Mouse (Mus musculus) intestine, postnatal 0 days (tissue): ENCODE measurements around the gene Kcnh1. TPM values are rescaled to one million over a fixed set of nuclear protein-coding genes. Genes with fewer than 3 reads are reported as not detected.

ENCODE experiments used
- ATAC-seq: fragments of 200-750 bp; cut with Nextera tagmentation; 2 replicates; pipeline ENCODE4 v1.8.0; 2017; ENCODE audit warnings: mild to moderate bottlenecking, moderate TSS enrichment, moderate library complexity
- H3K27ac ChIP-seq: fragments of 300-500 bp; sonication (generic); 2 replicates; pipeline ENCODE4 v1.5.1; 2014; ENCODE audit warnings: mild to moderate bottlenecking, low read depth, low read length, moderate library complexity
- H3K27me3 ChIP-seq: fragments of 300-500 bp; sonication (generic); replicated peaks from 2 replicates; pipeline ENCODE4 v1.6.1; 2014; ENCODE audit warnings: low read length, mixed read lengths; ENCODE audit not compliant: control insufficient read depth, insufficient read depth
- H3K36me3 ChIP-seq: fragments of 300-500 bp; sonication (generic); 2 replicates; pipeline ENCODE4 v1.6.1; 2014; ENCODE audit warnings: mild to moderate bottlenecking, moderate library complexity; ENCODE audit not compliant: control insufficient read depth, insufficient read depth
- H3K4me1 ChIP-seq: fragments of 300-500 bp; sonication (generic); replicated peaks from 2 replicates; pipeline ENCODE4 v1.6.1; 2014; ENCODE audit warnings: antibody characterized with exemption, low read length, mixed read lengths; ENCODE audit not compliant: control insufficient read depth, insufficient read depth
- H3K4me2 ChIP-seq: fragments of 300-500 bp; sonication (generic); replicated peaks from 2 replicates; pipeline ENCODE4 v1.6.1; 2014; ENCODE audit warnings: low read depth, mild to moderate bottlenecking, moderate library complexity
- H3K4me3 ChIP-seq: fragments of 300-500 bp; sonication (generic); 2 replicates; pipeline ENCODE4 v1.5.1; 2014; ENCODE audit warnings: low read depth, low read length
- H3K9ac ChIP-seq: fragments of 300-500 bp; sonication (generic); 2 replicates; pipeline ENCODE4 v1.6.1; 2014; ENCODE audit warnings: mild to moderate bottlenecking, low read depth, low read length
- H3K9me3 ChIP-seq: fragments of 300-500 bp; sonication (generic); 2 replicates; pipeline ENCODE4 v1.6.1; 2016; ENCODE audit warnings: mixed run types; ENCODE audit not compliant: control insufficient read depth
- CTCF ChIP-seq: sonication (generic); IDR thresholded peaks from 2 replicates; pipeline ENCODE4 v1.5.1; 2016; ENCODE audit warnings: low read depth, mild to moderate bottlenecking, control low read depth, antibody characterized with exemption, moderate library complexity
- WGBS: fragments of 180-500 bp; shearing (Covaris S2); extraction: QIAGEN DNeasy Blood & Tissue Kit; methylation state at CpG from one replicate; pipeline ENCODE4 v1.1.7; 2014; 5-methylcytosine and 5-hydroxymethylcytosine counted together
- polyA plus RNA-seq: library from polyadenylated mRNA; unstranded; fragments of >200 nt; fragmentation: Nextera tagmentation; extraction: Ambion mirVana; gene quantifications from 2 replicates; pipeline ENCODE4 v1.2.1, GENCODE M21; 2015

Kcnh1 gene
- polyA plus RNA-seq, 1 experiment from 2014 or later: 0.69 TPM

DNA sequence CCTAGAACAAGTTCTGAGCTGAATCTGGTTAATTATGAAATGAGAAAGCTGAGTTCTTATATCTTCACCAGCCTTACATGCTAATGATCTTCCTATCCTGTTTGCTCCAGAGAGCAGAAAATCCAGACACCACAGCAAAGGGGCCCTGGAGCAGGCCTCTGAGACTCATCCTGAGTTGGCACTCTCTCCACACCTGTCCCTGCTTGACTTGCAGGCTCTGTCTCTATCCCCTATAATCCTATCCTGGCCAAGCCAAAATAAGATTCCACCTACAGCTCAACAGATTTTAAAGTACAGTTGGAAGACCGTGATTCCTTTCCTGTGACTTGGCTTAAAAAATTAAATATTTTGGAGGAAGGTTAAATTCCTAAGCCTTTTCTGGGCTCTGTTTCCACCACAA, 257.9 kb downstream of the Kcnh1 start:
- H3K27ac ChIP-seq: no peak overlapping the region

DNA sequence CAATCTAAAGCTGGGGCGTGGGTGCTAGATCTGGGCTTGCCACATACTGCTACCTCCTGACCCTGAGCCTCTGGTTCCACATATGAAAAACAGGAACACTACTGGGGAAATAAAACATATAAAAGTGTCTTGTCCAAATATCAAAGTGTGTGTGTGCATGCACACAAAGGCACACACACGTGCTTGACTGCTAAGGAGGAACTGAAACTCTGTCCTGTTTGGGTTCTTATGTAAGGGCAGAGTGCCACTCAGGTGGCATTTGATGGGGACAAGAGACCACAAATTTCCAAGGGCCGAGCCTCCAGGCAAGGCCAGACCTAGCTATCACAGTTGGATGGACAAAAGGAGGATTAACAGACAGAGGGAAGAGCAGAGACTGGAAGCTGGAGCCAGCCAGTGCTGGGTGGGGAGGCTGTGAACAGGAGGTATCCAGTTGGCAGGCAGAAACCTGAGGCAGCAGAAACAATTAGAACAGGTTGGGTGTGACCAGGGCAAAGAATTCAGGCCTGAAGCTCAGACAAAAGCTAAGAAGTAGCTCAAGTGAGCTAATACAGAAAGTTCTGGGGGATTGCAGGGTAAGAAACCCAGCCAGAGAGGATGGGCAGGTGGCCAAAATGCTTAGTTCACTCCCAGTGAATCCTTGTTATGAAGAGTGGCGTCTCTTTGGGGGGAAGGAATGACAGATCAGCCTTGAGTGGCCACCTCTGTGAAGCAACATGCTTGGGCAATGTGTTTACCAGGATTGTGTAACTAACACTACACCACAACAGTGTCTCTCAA, 259.2 kb downstream of the Kcnh1 start:
- Histone ChIP-seq H3K4me3 (no peak overlapping the region), H3K9ac (no peak overlapping the region), H3K4me2 (no peak overlapping the region), H3K27ac (no peak overlapping the region), H3K36me3 (no peaks in the 10 kb centered on the region), H3K9me3 (no peaks in the 10 kb centered on the region), H3K27me3 (no peaks in the 10 kb centered on the region), H3K4me1 (no peaks in the 10 kb centered on the region)
- no peak for ATAC-seq
- WGBS: 67% methylated on average over 4 of the region's 4 CpGs
- TF ChIP-seq CTCF: no peak

More for the DNA sequence above, 257.9 kb downstream of the Kcnh1 start:
- no peak for TF ChIP-seq CTCF
- no peak overlapping the region for H3K9ac ChIP-seq
- WGBS: 87% methylated on average over 1 of the region's 1 CpGs
- no peaks in the 10 kb centered on the region for H3K4me1 ChIP-seq
- no peak for ATAC-seq
- no peak overlapping the region for H3K4me3 ChIP-seq
- no peaks in the 10 kb centered on the region for H3K36me3 ChIP-seq
- no peaks in the 10 kb centered on the region for H3K9me3 ChIP-seq
- H3K4me2 ChIP-seq: no peak overlapping the region
- no peaks in the 10 kb centered on the region for H3K27me3 ChIP-seq

DNA sequence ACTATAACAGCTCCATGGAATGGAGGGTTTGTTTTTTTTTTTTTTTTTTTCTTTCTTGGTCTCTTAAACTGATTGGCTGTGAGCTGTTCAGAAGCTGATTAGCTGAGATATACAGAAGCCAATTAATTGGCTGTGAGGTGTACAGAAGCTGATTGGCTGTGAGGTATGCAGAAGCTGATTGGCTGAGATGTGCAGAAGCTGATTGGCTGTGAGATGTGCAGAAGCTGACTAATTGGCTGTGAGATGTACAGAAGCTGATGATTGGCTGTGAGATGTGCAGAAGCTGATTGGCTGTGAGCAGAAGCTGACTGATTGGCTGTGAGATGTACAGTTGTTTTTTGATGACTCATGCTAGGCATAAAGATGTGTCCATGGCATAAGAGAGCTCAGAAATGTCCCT, 259.9 kb downstream of the Kcnh1 start:
- Histone ChIP-seq H3K9ac (no peak overlapping the region), H3K9me3 (no peaks in the 10 kb centered on the region), H3K4me1 (no peaks in the 10 kb centered on the region), H3K27me3 (no peaks in the 10 kb centered on the region), H3K36me3 (no peaks in the 10 kb centered on the region), H3K27ac (no peak overlapping the region), H3K4me2 (no peak overlapping the region), H3K4me3 (no peak overlapping the region)
- no peak for TF ChIP-seq CTCF
- ATAC-seq: no peak

GRCm38 (mm10) chr1:192451722-192452121, 261.1 kb downstream of the Kcnh1 start:
- no peak overlapping the region for H3K4me2 ChIP-seq
- no peak overlapping the region for H3K9ac ChIP-seq
- no peaks in the 10 kb centered on the region for H3K27me3 ChIP-seq
- 77% methylated on average over 4 of the region's 4 CpGs for WGBS
- no peak for ATAC-seq
- H3K4me3 ChIP-seq: no peak overlapping the region
- H3K36me3 ChIP-seq: no peaks in the 10 kb centered on the region
- no peaks in the 10 kb centered on the region for H3K9me3 ChIP-seq
- no peaks in the 10 kb centered on the region for H3K4me1 ChIP-seq
- H3K27ac ChIP-seq: no peak overlapping the region
- no peak for TF ChIP-seq CTCF

GRCm38 (mm10) chr1:192454501-192454900, 263.9 kb downstream of the Kcnh1 start:
- H3K9ac ChIP-seq: no peak overlapping the region
- WGBS: 41% methylated on average over 1 of the region's 1 CpGs
- no peak for TF ChIP-seq CTCF
- H3K27me3 ChIP-seq: no peaks in the 10 kb centered on the region
- ATAC-seq: no peak
- no peak overlapping the region for H3K4me2 ChIP-seq
- no peaks in the 10 kb centered on the region for H3K4me1 ChIP-seq
- H3K27ac ChIP-seq: peak overlapping the region; percentile 35
- no peaks in the 10 kb centered on the region for H3K9me3 ChIP-seq
- H3K36me3 ChIP-seq: no peaks in the 10 kb centered on the region
- no peak overlapping the region for H3K4me3 ChIP-seq

GRCm38 (mm10) chr1:192454981-192455380, 264.4 kb downstream of the Kcnh1 start:
- TF ChIP-seq CTCF: no peak

More at GRCm38 (mm10) chr1:192454981-192455380, 264.4 kb downstream of the Kcnh1 start:
- no peaks in the 10 kb centered on the region for H3K4me1 ChIP-seq
- 58% methylated on average over 4 of the region's 4 CpGs for WGBS
- H3K9ac ChIP-seq: no peak overlapping the region
- no peak overlapping the region for H3K4me2 ChIP-seq
- no peaks in the 10 kb centered on the region for H3K9me3 ChIP-seq
- no peaks in the 10 kb centered on the region for H3K27me3 ChIP-seq
- ATAC-seq: 0 out of 2 replicates have a peak, but pooled peaks have one; percentile 28
- H3K36me3 ChIP-seq: no peaks in the 10 kb centered on the region
- no peak overlapping the region for H3K4me3 ChIP-seq
- peak overlapping the region; percentile 35 for H3K27ac ChIP-seq
